Comparison of ENCODE assay signal across 8 mouse cellular contexts in the genomic region with DNA sequence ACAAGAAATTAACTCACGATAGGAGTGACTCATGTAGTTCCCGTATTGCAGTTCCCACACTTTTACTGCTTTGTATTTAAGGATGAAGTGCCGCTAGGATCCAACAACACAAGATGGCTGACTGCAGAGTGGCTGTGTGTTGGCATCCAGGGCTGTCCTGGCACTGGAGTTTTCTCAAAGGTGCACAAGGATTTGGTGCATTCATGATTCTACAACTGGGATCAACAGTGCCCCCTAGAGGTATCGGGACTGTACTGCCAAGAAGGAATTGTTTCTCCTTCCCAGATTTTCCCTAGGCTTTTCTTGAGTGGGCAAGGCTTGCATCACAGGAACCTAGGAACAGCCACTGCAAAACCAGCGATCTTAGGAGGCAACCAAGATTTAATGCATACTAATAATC.
DNase-seq lines count a peak whose midpoint lies in the region; ATAC-seq and TF ChIP-seq lines count a peak whose summit lies in the region.
"Had no signal": no experiment of that assay in that cellular context is flagged by ENCODE, and none has a peak within 500 bp of the region (broad histone marks: within the 10 kb centered on the region; RNA-seq: fewer than 3 reads in every experiment).

No protein-coding gene starts in this region.

- peak; percentile 78 for TF ChIP-seq CTCF in kidney, postnatal 0 days (IDR thresholded peaks at IDR 0.05; ENCODE audit: low read depth)

- no peaks in the 10 kb centered on the region for H3K9me3 ChIP-seq in midbrain, embryonic 11.5 days (ENCODE audit: control insufficient read depth, low read length)
- H3K9me3 ChIP-seq in midbrain, embryonic 16.5 days (replicated peaks; ENCODE audit: control insufficient read depth, low read length, poor library complexity, severe bottlenecking): no peaks in the 10 kb centered on the region
- no peaks in the 10 kb centered on the region for H3K9me3 ChIP-seq in kidney, postnatal 0 days (replicated peaks; ENCODE audit: low read length)
- H3K9me3 ChIP-seq in limb, embryonic 14.5 days (ENCODE audit: control insufficient read depth, low read length): no peaks in the 10 kb centered on the region; the same call in 1 of the 2 replicates
- H3K9me3 ChIP-seq: heart, embryonic 15.5 days had no signal

- TF ChIP-seq POLR2A in limb, embryonic 14.5 days (IDR thresholded peaks at IDR 0.05; ENCODE audit: borderline replicate concordance, extremely low read depth, insufficient read depth, insufficient read length): no peak

- H3K4me2 ChIP-seq in midbrain, embryonic 11.5 days: no peak overlapping the region
- H3K4me2 ChIP-seq in midbrain, embryonic 16.5 days (ENCODE audit: low read length): no peak overlapping the region
- H3K4me2 ChIP-seq in kidney, postnatal 0 days (ENCODE audit: low read length): no peak overlapping the region
- H3K4me2 ChIP-seq in limb, embryonic 14.5 days (replicated peaks; ENCODE audit: low read depth, low read length, severe bottlenecking): no peak overlapping the region
- H3K4me2 ChIP-seq: heart, embryonic 15.5 days had no signal

- no peaks in the 10 kb centered on the region for H3K4me1 ChIP-seq in midbrain, embryonic 11.5 days (ENCODE audit: control insufficient read depth, insufficient read depth, low read length)
- no peaks in the 10 kb centered on the region for H3K4me1 ChIP-seq in midbrain, embryonic 16.5 days (ENCODE audit: control insufficient read depth, insufficient read depth, low read length)
- H3K4me1 ChIP-seq in kidney, postnatal 0 days (replicated peaks; ENCODE audit: insufficient read depth, low read length): no peaks in the 10 kb centered on the region
- peaks cover 15% of the 10 kb centered on the region; the same call in 1 of the 2 replicates for H3K4me1 ChIP-seq in limb, embryonic 14.5 days (ENCODE audit: control insufficient read depth, insufficient read depth, low read length)
- H3K4me1 ChIP-seq: heart, embryonic 15.5 days had no signal

- no peak overlapping the region for H3K9ac ChIP-seq in midbrain, embryonic 11.5 days (ENCODE audit: low read length)
- H3K9ac ChIP-seq in midbrain, embryonic 16.5 days (ENCODE audit: low read depth, low read length): no peak overlapping the region
- no peak overlapping the region for H3K9ac ChIP-seq in kidney, postnatal 0 days (ENCODE audit: low read depth, low read length)
- no peak overlapping the region for H3K9ac ChIP-seq in limb, embryonic 14.5 days (ENCODE audit: low read depth, low read length, severe bottlenecking)
- H3K9ac ChIP-seq: heart, embryonic 15.5 days had no signal

- H3K36me3 ChIP-seq in midbrain, embryonic 11.5 days (ENCODE audit: control insufficient read depth, insufficient read depth, low read length): no peaks in the 10 kb centered on the region
- H3K36me3 ChIP-seq in midbrain, embryonic 16.5 days (ENCODE audit: control insufficient read depth, insufficient read depth, low read length): no peaks in the 10 kb centered on the region
- H3K36me3 ChIP-seq in kidney, postnatal 0 days (ENCODE audit: insufficient read depth, low read length): no peaks in the 10 kb centered on the region
- H3K36me3 ChIP-seq in limb, embryonic 14.5 days (ENCODE audit: control insufficient read depth, insufficient read depth, low read length): no peaks in the 10 kb centered on the region
- H3K36me3 ChIP-seq: heart, embryonic 15.5 days had no signal

- 56% methylated on average over 5 of the region's 5 CpGs for WGBS in midbrain, embryonic 11.5 days
- WGBS in midbrain, embryonic 16.5 days: 53% methylated on average over 5 of the region's 5 CpGs
- WGBS in kidney, postnatal 0 days: 49% methylated on average over 5 of the region's 5 CpGs
- whole genome bisulfite sequencing in limb, embryonic 14.5 days: 53% methylated on average over 5 of the region's 5 CpGs

- no peak for ATAC-seq in midbrain, embryonic 11.5 days (ENCODE audit: low FRiP score)
- no peak for ATAC-seq in midbrain, embryonic 16.5 days
- ATAC-seq in common myeloid progenitor, adult 5-6 weeks (replicated peaks; ENCODE audit: low read depth, poor library complexity, severe bottlenecking): peak; percentile 60; the same call in 1 of the 2 replicates
- ATAC-seq in kidney, postnatal 0 days (replicated peaks; ENCODE audit: low FRiP score, low read depth): no peak
- ATAC-seq in limb, embryonic 14.5 days (ENCODE audit: low FRiP score, low read depth): no peak

- DNase-seq in midbrain, embryonic 11.5 days (ENCODE audit: low spot score, missing footprints): peak; percentile 93
- DNase-seq in adrenal gland, adult 18-20 months (ENCODE audit: low spot score in 2 of 2): peak; percentile 42 to 69
- peak; percentile 67 for DNase-seq in kidney, postnatal 0 days (ENCODE audit: low spot score)
- peak; percentile 52 for DNase-seq in limb, embryonic 14.5 days (ENCODE audit: low spot score)
- DNase-seq in telencephalon, adult 2 months (ENCODE audit: low read depth, low spot score): peak; percentile 70

- no peak overlapping the region for H3K4me3 ChIP-seq in midbrain, embryonic 11.5 days (ENCODE audit: low read depth, low read length)
- H3K4me3 ChIP-seq in midbrain, embryonic 16.5 days (ENCODE audit: low read depth, low read length): no peak overlapping the region
- no peak overlapping the region for H3K4me3 ChIP-seq in kidney, postnatal 0 days (replicated peaks; ENCODE audit: low read depth, low read length)
- H3K4me3 ChIP-seq in limb, embryonic 14.5 days (replicated peaks; ENCODE audit: low read length): no peak overlapping the region
- H3K4me3 ChIP-seq: heart, embryonic 15.5 days had no signal

- no peaks in the 10 kb centered on the region for H3K27me3 ChIP-seq in midbrain, embryonic 11.5 days (ENCODE audit: control insufficient read depth, insufficient read depth, low read length)
- no peaks in the 10 kb centered on the region for H3K27me3 ChIP-seq in midbrain, embryonic 16.5 days (ENCODE audit: control insufficient read depth, insufficient read depth, low read depth, low read length)
- no peaks in the 10 kb centered on the region for H3K27me3 ChIP-seq in kidney, postnatal 0 days (ENCODE audit: insufficient read depth, low read length)
- H3K27me3 ChIP-seq in limb, embryonic 14.5 days (ENCODE audit: control insufficient read depth, insufficient read depth, low read length): no peaks in the 10 kb centered on the region
- H3K27me3 ChIP-seq: heart, embryonic 15.5 days had no signal

- H3K27ac ChIP-seq in midbrain, embryonic 11.5 days (ENCODE audit: low read depth, low read length): no peak overlapping the region
- no peak overlapping the region for H3K27ac ChIP-seq in midbrain, embryonic 16.5 days (ENCODE audit: low read length)
- H3K27ac ChIP-seq in kidney, postnatal 0 days: no peak overlapping the region
- no peak overlapping the region for H3K27ac ChIP-seq in limb, embryonic 14.5 days (replicated peaks; ENCODE audit: low read depth, low read length)
- H3K27ac ChIP-seq: heart, embryonic 15.5 days had no signal
